Mouse (Mus musculus): ENCODE measurements around the gene Dennd2a.

GRCm38 (mm10) chr6:39515739-39516131 is 41.9 kb downstream of the Dennd2a start:
- TF ChIP-seq CTCF (IDR thresholded peaks at IDR 0.05; ENCODE audit: borderline replicate concordance, extremely low read depth, insufficient read depth, insufficient read length) (no peak), POLR2A (IDR thresholded peaks at IDR 0.05; ENCODE audit: borderline replicate concordance, extremely low read depth, insufficient read depth, insufficient read length, poor library complexity, severe bottlenecking) (no peak)

Data from brain, embryonic 14.5 days (tissue).